Mouse (Mus musculus): Measurements from ENCODE around the gene Elovl3. TPM values are rescaled to one million over a fixed set of nuclear protein-coding genes. Genes with fewer than 3 reads are reported as not detected.
"Not testable (repeated sequence)": the region's sequence is repeated elsewhere in the genome, so short reads cannot be mapped to it uniquely, and the experiment has no call there.

Gene Elovl3
- total RNA-seq, 2 experiments from 2014 or later: not detected

GRCm38 (mm10) chr19:46136639-46137580 lies 5.2 kb downstream of the Elovl3 start:
- Histone ChIP-seq H3K27ac (no peak overlapping the region), H3K4me3 (peak overlapping the region; percentile 60)
- TF ChIP-seq CTCF (IDR thresholded peaks at IDR 0.05): peak; percentile 76
- intact Hi-C loops (cut with DNase I): no loop called here
- peak; percentile 53 to 59 for DNase-seq (ENCODE audit: extremely low spot score in 1 of 2, low spot score in 2 of 2)

- Histone ChIP-seq H3K4me3 (no peak overlapping the region), H3K27ac (no peak overlapping the region)
- no peak for TF ChIP-seq CTCF (IDR thresholded peaks at IDR 0.05)
- no peak for DNase-seq (ENCODE audit: extremely low spot score in 1 of 2, low spot score in 2 of 2)
- intact Hi-C loops (cut with DNase I): no loop called here
These were observed 8.6 kb downstream of the Elovl3 start for GRCm38 (mm10) chr19:46140324-46140723.

- TF ChIP-seq CTCF (IDR thresholded peaks at IDR 0.05): no peak
- intact Hi-C loops (cut with DNase I): no loop called here
- no peak for DNase-seq (ENCODE audit: extremely low spot score in 1 of 2, low spot score in 2 of 2)
- Histone ChIP-seq H3K4me3 (no peak overlapping the region), H3K27ac (no peak overlapping the region)
These were observed 9.4 kb downstream of the Elovl3 start for GRCm38 (mm10) chr19:46141091-46141490.

- no peak for TF ChIP-seq CTCF (IDR thresholded peaks at IDR 0.05)
- intact Hi-C loops (cut with DNase I): no loop called here
These were observed 16.0 kb downstream of the Elovl3 start, which contains the start of gene Pitx3 for GRCm38 (mm10) chr19:46147511-46148371. TSS of gene Pitx3 (minus strand) at chr19:46148326.

GRCm38 (mm10) chr19:46148372-46148760 lies 16.7 kb downstream of the Elovl3 start:
- DNase-seq (ENCODE audit: extremely low spot score in 1 of 2, low spot score in 2 of 2): peak; percentile 19 to 54
- Histone ChIP-seq H3K27ac (no peak overlapping the region), H3K4me3 (peak overlapping the region; percentile 43)
- TF ChIP-seq CTCF (IDR thresholded peaks at IDR 0.05): no peak
- intact Hi-C loops (cut with DNase I): no loop called here

More at GRCm38 (mm10) chr19:46147511-46148371, 16.0 kb downstream of the Elovl3 start, which contains the start of gene Pitx3:
- Histone ChIP-seq H3K27ac (no peak within 1 kb of the TSS), H3K4me3 (peak within 1 kb of the TSS; percentile 43)
- no peak for DNase-seq (ENCODE audit: extremely low spot score in 1 of 2, low spot score in 2 of 2)

GRCm38 (mm10) chr19:46149091-46149490 lies 17.4 kb downstream of the Elovl3 start:
- no peak overlapping the region for H3K4me3 ChIP-seq
- TF ChIP-seq CTCF (IDR thresholded peaks at IDR 0.05): no peak
- no peak overlapping the region for H3K27ac ChIP-seq
- intact Hi-C loops (cut with DNase I): no loop called here
- no peak for DNase-seq (ENCODE audit: extremely low spot score in 1 of 2, low spot score in 2 of 2)

- DNase-seq (ENCODE audit: extremely low spot score in 1 of 2, low spot score in 2 of 2): peak; percentile 90 to 94
- TF ChIP-seq CTCF (IDR thresholded peaks at IDR 0.05): peak; percentile 41
- intact Hi-C loops (cut with DNase I): no loop called here
- H3K27ac ChIP-seq: peak within 1 kb of the TSS; percentile 60
- peak within 1 kb of the TSS; percentile 99 for H3K4me3 ChIP-seq
These were observed 20.6 kb downstream of the Elovl3 start, which contains the start of gene Gbf1 for GRCm38 (mm10) chr19:46152127-46152803. TSS of gene Gbf1 (plus strand) at chr19:46152509.

GRCm38 (mm10) chr19:46165950-46166349 lies 34.3 kb downstream of the Elovl3 start:
- TF ChIP-seq CTCF (IDR thresholded peaks at IDR 0.05): no peak
- no peak overlapping the region for H3K4me3 ChIP-seq
- H3K27ac ChIP-seq: no peak overlapping the region
- DNase-seq (ENCODE audit: extremely low spot score in 1 of 2, low spot score in 2 of 2): no peak
- intact Hi-C loops (cut with DNase I): no loop called here

- intact Hi-C loops (cut with DNase I); H3K27ac ChIP-seq; DNase-seq (ENCODE audit: extremely low spot score in 1 of 2, low spot score in 2 of 2); H3K4me3 ChIP-seq: not testable (repeated sequence)
These were observed 35.5 kb downstream of the Elovl3 start for GRCm38 (mm10) chr19:46167169-46167568.

GRCm38 (mm10) chr19:46169396-46169795 lies 37.7 kb downstream of the Elovl3 start:
- no peak for TF ChIP-seq CTCF (IDR thresholded peaks at IDR 0.05)
- intact Hi-C loops (cut with DNase I): no loop called here
- no peak for DNase-seq (ENCODE audit: extremely low spot score in 1 of 2, low spot score in 2 of 2)
- H3K27ac ChIP-seq: no peak overlapping the region
- no peak overlapping the region for H3K4me3 ChIP-seq

GRCm38 (mm10) chr19:46169913-46170312 lies 38.2 kb downstream of the Elovl3 start:
- no peak for TF ChIP-seq CTCF (IDR thresholded peaks at IDR 0.05)
- DNase-seq (ENCODE audit: extremely low spot score in 1 of 2, low spot score in 2 of 2): no peak
- intact Hi-C loops (cut with DNase I): no loop called here
- Histone ChIP-seq H3K4me3 (no peak overlapping the region), H3K27ac (no peak overlapping the region)

Data from left cerebral cortex, adult 2 months (tissue).